Mouse (Mus musculus): ENCODE measurements around the gene Mcur1.
A peak's percentile ranks its signal among the peaks of the same experiment; 100 is the strongest.

The Mcur1 gene

GRCm38 (mm10) chr13:43565346-43565745 lies 5.4 kb upstream of the Mcur1 start:
- DNase-seq (ENCODE audit: inconsistent ontology term) = peak; percentile 74

GRCm38 (mm10) chr13:43564733-43565132 lies 4.7 kb upstream of the Mcur1 start:
- no peak for DNase-seq (ENCODE audit: inconsistent ontology term)

GRCm38 (mm10) chr13:43562726-43563125 lies 2.7 kb upstream of the Mcur1 start:
- no peak for DNase-seq (ENCODE audit: inconsistent ontology term)

- peak; percentile 35 for DNase-seq (ENCODE audit: inconsistent ontology term)
These were observed 744 bp upstream of the Mcur1 start for GRCm38 (mm10) chr13:43560458-43561411.

GRCm38 (mm10) chr13:43558959-43559358 lies 1.0 kb downstream of the Mcur1 start:
- DNase-seq (ENCODE audit: inconsistent ontology term) = peak; percentile 9

GRCm38 (mm10) chr13:43558357-43558756 lies 1.6 kb downstream of the Mcur1 start:
- no peak for DNase-seq (ENCODE audit: inconsistent ontology term)

- DNase-seq (ENCODE audit: inconsistent ontology term) = no peak
These were observed 3.0 kb downstream of the Mcur1 start for GRCm38 (mm10) chr13:43556913-43557542.

GRCm38 (mm10) chr13:43555321-43555720 lies 4.7 kb downstream of the Mcur1 start:
- DNase-seq (ENCODE audit: inconsistent ontology term) = no peak

GRCm38 (mm10) chr13:43554827-43555226 lies 5.2 kb downstream of the Mcur1 start:
- no peak for DNase-seq (ENCODE audit: inconsistent ontology term)

GRCm38 (mm10) chr13:43550676-43551075 lies 9.3 kb downstream of the Mcur1 start:
- DNase-seq (ENCODE audit: inconsistent ontology term) = no peak

- DNase-seq (ENCODE audit: inconsistent ontology term) = no peak
These were observed 10.1 kb downstream of the Mcur1 start for GRCm38 (mm10) chr13:43549870-43550269.

GRCm38 (mm10) chr13:43549078-43549698 lies 10.8 kb downstream of the Mcur1 start:
- DNase-seq (ENCODE audit: inconsistent ontology term) = no peak

- no peak for DNase-seq (ENCODE audit: inconsistent ontology term)
These were observed 11.4 kb downstream of the Mcur1 start for GRCm38 (mm10) chr13:43548617-43549016.

GRCm38 (mm10) chr13:43546861-43547260 lies 13.1 kb downstream of the Mcur1 start:
- no peak for DNase-seq (ENCODE audit: inconsistent ontology term)

GRCm38 (mm10) chr13:43540205-43540815 lies 19.7 kb downstream of the Mcur1 start:
- DNase-seq (ENCODE audit: inconsistent ontology term) = no peak

- DNase-seq (ENCODE audit: inconsistent ontology term) = no peak
These were observed 20.6 kb downstream of the Mcur1 start for GRCm38 (mm10) chr13:43539409-43539808.

GRCm38 (mm10) chr13:43537854-43538253 lies 22.1 kb downstream of the Mcur1 start:
- no peak for DNase-seq (ENCODE audit: inconsistent ontology term)

GRCm38 (mm10) chr13:43534015-43534414 lies 26.0 kb downstream of the Mcur1 start:
- no peak for DNase-seq (ENCODE audit: inconsistent ontology term)

- peak; percentile 78 for DNase-seq (ENCODE audit: inconsistent ontology term)
These were observed 28.9 kb downstream of the Mcur1 start for GRCm38 (mm10) chr13:43530832-43531693.

- DNase-seq (ENCODE audit: inconsistent ontology term) = no peak
These were observed 29.7 kb downstream of the Mcur1 start for GRCm38 (mm10) chr13:43530129-43530831.

Data from Muller cell, postnatal 12 days (primary cell).